Mouse (Mus musculus): ENCODE data around the gene Pced1a. TPM values are rescaled to one million over a fixed set of nuclear protein-coding genes. Genes with fewer than 3 reads are reported as not detected.
A peak's percentile ranks its signal among the peaks of the same experiment; 100 is the strongest.

Gene Pced1a
- polyA plus RNA-seq, 1 experiment from 2014 or later, result 8.9 TPM

GRCm38 (mm10) chr2:130454748-130455370 is 30.4 kb upstream of the Pced1a start:
- ATAC-seq, result no peak
- WGBS, result 70% methylated on average over 6 of the region's 6 CpGs
- Histone ChIP-seq H3K36me3 (ENCODE audit: control insufficient read depth, insufficient read depth, low read length) (no peaks in the 10 kb centered on the region), H3K27ac (ENCODE audit: low read depth, low read length) (no peak overlapping the region), H3K9me3 (replicated peaks; ENCODE audit: control insufficient read depth, low read length) (no peaks in the 10 kb centered on the region), H3K9ac (ENCODE audit: low read length) (no peak overlapping the region), H3K27me3 (replicated peaks; ENCODE audit: control insufficient read depth, insufficient read depth, low read length) (no peaks in the 10 kb centered on the region), H3K4me1 (ENCODE audit: control insufficient read depth, insufficient read depth, low read length) (peaks cover 10% of the 10 kb centered on the region; the same call in 1 of the 2 replicates), H3K4me3 (ENCODE audit: low read depth, low read length) (no peak overlapping the region), H3K4me2 (ENCODE audit: low read length) (no peak overlapping the region)
- peak; percentile 68 for DNase-seq (ENCODE audit: low spot score)

- no peak for DNase-seq (ENCODE audit: low spot score)
- no peaks in the 10 kb centered on the region for H3K36me3 ChIP-seq (ENCODE audit: control insufficient read depth, insufficient read depth, low read length)
- no peak for ATAC-seq
- no peaks in the 10 kb centered on the region for H3K9me3 ChIP-seq (replicated peaks; ENCODE audit: control insufficient read depth, low read length)
- H3K4me2 ChIP-seq (ENCODE audit: low read length), result no peak overlapping the region
- no peak overlapping the region for H3K27ac ChIP-seq (ENCODE audit: low read depth, low read length)
- H3K9ac ChIP-seq (ENCODE audit: low read length), result 0 out of 2 replicates have a peak overlapping the region, but pooled peaks have one; percentile 1
- 67% methylated on average over 6 of the region's 6 CpGs for WGBS
- peaks cover 15% of the 10 kb centered on the region for H3K4me1 ChIP-seq (ENCODE audit: control insufficient read depth, insufficient read depth, low read length)
- no peaks in the 10 kb centered on the region for H3K27me3 ChIP-seq (replicated peaks; ENCODE audit: control insufficient read depth, insufficient read depth, low read length)
- no peak overlapping the region for H3K4me3 ChIP-seq (ENCODE audit: low read depth, low read length)
Measured at GRCm38 (mm10) chr2:130453421-130453820, 28.9 kb upstream of the Pced1a start.

- ATAC-seq, result no peak
- DNase-seq (ENCODE audit: low spot score), result no peak
- Histone ChIP-seq H3K4me1 (ENCODE audit: control insufficient read depth, insufficient read depth, low read length) (peaks cover 15% of the 10 kb centered on the region), H3K36me3 (ENCODE audit: control insufficient read depth, insufficient read depth, low read length) (no peaks in the 10 kb centered on the region), H3K27me3 (replicated peaks; ENCODE audit: control insufficient read depth, insufficient read depth, low read length) (no peaks in the 10 kb centered on the region), H3K9me3 (replicated peaks; ENCODE audit: control insufficient read depth, low read length) (no peaks in the 10 kb centered on the region), H3K4me3 (ENCODE audit: low read depth, low read length) (no peak overlapping the region), H3K27ac (ENCODE audit: low read depth, low read length) (no peak overlapping the region), H3K9ac (ENCODE audit: low read length) (no peak overlapping the region), H3K4me2 (ENCODE audit: low read length) (0 out of 2 replicates have a peak overlapping the region, but pooled peaks have one; percentile 6)
- WGBS, result 70% methylated on average over 2 of the region's 2 CpGs
Measured at GRCm38 (mm10) chr2:130452266-130452665, 27.8 kb upstream of the Pced1a start.

GRCm38 (mm10) chr2:130451727-130452090 is 27.2 kb upstream of the Pced1a start:
- H3K27me3 ChIP-seq (replicated peaks; ENCODE audit: control insufficient read depth, insufficient read depth, low read length), result no peaks in the 10 kb centered on the region
- peak overlapping the region; percentile 87 for H3K4me2 ChIP-seq (ENCODE audit: low read length)
- peak overlapping the region; percentile 92 for H3K9ac ChIP-seq (ENCODE audit: low read length)
- peak overlapping the region; percentile 91; the same call in 1 of the 2 replicates for H3K4me3 ChIP-seq (ENCODE audit: low read depth, low read length)
- H3K27ac ChIP-seq (ENCODE audit: low read depth, low read length), result no peak overlapping the region
- H3K4me1 ChIP-seq (ENCODE audit: control insufficient read depth, insufficient read depth, low read length), result peaks cover 15% of the 10 kb centered on the region
- H3K36me3 ChIP-seq (ENCODE audit: control insufficient read depth, insufficient read depth, low read length), result no peaks in the 10 kb centered on the region
- DNase-seq (ENCODE audit: low spot score), result no peak
- WGBS, result 70% methylated on average over 3 of the region's 3 CpGs
- H3K9me3 ChIP-seq (replicated peaks; ENCODE audit: control insufficient read depth, low read length), result no peaks in the 10 kb centered on the region
- ATAC-seq, result no peak

- no peaks in the 10 kb centered on the region for H3K27me3 ChIP-seq (replicated peaks; ENCODE audit: control insufficient read depth, insufficient read depth, low read length)
- no peaks in the 10 kb centered on the region for H3K9me3 ChIP-seq (replicated peaks; ENCODE audit: control insufficient read depth, low read length)
- DNase-seq (ENCODE audit: low spot score), result no peak
- H3K9ac ChIP-seq (ENCODE audit: low read length), result peak overlapping the region; percentile 92
- no peak for ATAC-seq
- H3K36me3 ChIP-seq (ENCODE audit: control insufficient read depth, insufficient read depth, low read length), result no peaks in the 10 kb centered on the region
- H3K4me2 ChIP-seq (ENCODE audit: low read length), result peak overlapping the region; percentile 87
- H3K27ac ChIP-seq (ENCODE audit: low read depth, low read length), result no peak overlapping the region
- WGBS, result 64% methylated on average over 14 of the region's 14 CpGs
- peak overlapping the region; percentile 91 for H3K4me3 ChIP-seq (ENCODE audit: low read depth, low read length)
- H3K4me1 ChIP-seq (ENCODE audit: control insufficient read depth, insufficient read depth, low read length), result peaks cover 15% of the 10 kb centered on the region
Measured at GRCm38 (mm10) chr2:130451086-130451726, 26.7 kb upstream of the Pced1a start.

GRCm38 (mm10) chr2:130450434-130450796 is 25.9 kb upstream of the Pced1a start:
- peak; percentile 90 for ATAC-seq
- Histone ChIP-seq H3K4me3 (ENCODE audit: low read depth, low read length) (peak overlapping the region; percentile 91), H3K9me3 (replicated peaks; ENCODE audit: control insufficient read depth, low read length) (no peaks in the 10 kb centered on the region), H3K9ac (ENCODE audit: low read length) (peak overlapping the region; percentile 92), H3K4me2 (ENCODE audit: low read length) (peak overlapping the region; percentile 87), H3K27me3 (replicated peaks; ENCODE audit: control insufficient read depth, insufficient read depth, low read length) (no peaks in the 10 kb centered on the region), H3K4me1 (ENCODE audit: control insufficient read depth, insufficient read depth, low read length) (peaks cover 15% of the 10 kb centered on the region), H3K27ac (ENCODE audit: low read depth, low read length) (peak overlapping the region; percentile 68; the same call in 1 of the 2 replicates), H3K36me3 (ENCODE audit: control insufficient read depth, insufficient read depth, low read length) (peaks cover 3% of the 10 kb centered on the region)
- WGBS, result 0% methylated on average over 45 of the region's 47 CpGs
- no peak for DNase-seq (ENCODE audit: low spot score)

GRCm38 (mm10) chr2:130449794-130450433 is 25.4 kb upstream of the Pced1a start, which contains the start of gene Ptpra:
TSS of gene Ptpra (plus strand) at chr2:130450278.
- H3K9me3 ChIP-seq (replicated peaks; ENCODE audit: control insufficient read depth, low read length), result no peaks in the 10 kb centered on the region
- ATAC-seq (peak; percentile 99), DNase-seq (ENCODE audit: low spot score) (peak; percentile 94)
- peaks cover 15% of the 10 kb centered on the region for H3K4me1 ChIP-seq (ENCODE audit: control insufficient read depth, insufficient read depth, low read length)
- under 1% methylated on average over 42 of the region's 50 CpGs for WGBS
- H3K4me2 ChIP-seq (ENCODE audit: low read length), result peak within 1 kb of the TSS; percentile 87
- peak within 1 kb of the TSS; percentile 92 for H3K9ac ChIP-seq (ENCODE audit: low read length)
- peak within 1 kb of the TSS; percentile 68; the same call in 1 of the 2 replicates for H3K27ac ChIP-seq (ENCODE audit: low read depth, low read length)
- peak within 1 kb of the TSS; percentile 91 for H3K4me3 ChIP-seq (ENCODE audit: low read depth, low read length)
- no peaks in the 10 kb centered on the region for H3K27me3 ChIP-seq (replicated peaks; ENCODE audit: control insufficient read depth, insufficient read depth, low read length)
- H3K36me3 ChIP-seq (ENCODE audit: control insufficient read depth, insufficient read depth, low read length), result peaks cover 6% of the 10 kb centered on the region

GRCm38 (mm10) chr2:130449021-130449793 is 24.7 kb upstream of the Pced1a start:
- H3K4me1 ChIP-seq (ENCODE audit: control insufficient read depth, insufficient read depth, low read length), result peaks cover 15% of the 10 kb centered on the region
- DNase-seq (ENCODE audit: low spot score) (no peak), ATAC-seq (no peak; the same call in 1 of the 2 replicates)
- no peaks in the 10 kb centered on the region for H3K9me3 ChIP-seq (replicated peaks; ENCODE audit: control insufficient read depth, low read length)
- peaks cover 12% of the 10 kb centered on the region for H3K36me3 ChIP-seq (ENCODE audit: control insufficient read depth, insufficient read depth, low read length)
- peak overlapping the region; percentile 92 for H3K9ac ChIP-seq (ENCODE audit: low read length)
- H3K27ac ChIP-seq (ENCODE audit: low read depth, low read length), result no peak overlapping the region
- H3K4me2 ChIP-seq (ENCODE audit: low read length), result peak overlapping the region; percentile 87
- H3K4me3 ChIP-seq (ENCODE audit: low read depth, low read length), result peak overlapping the region; percentile 91
- no peaks in the 10 kb centered on the region for H3K27me3 ChIP-seq (replicated peaks; ENCODE audit: control insufficient read depth, insufficient read depth, low read length)
- 8% methylated on average over 17 of the region's 17 CpGs for WGBS
